Mouse (Mus musculus): ENCODE measurements around the gene Oxct2b. TPM values are rescaled to one million over a fixed set of nuclear protein-coding genes. Genes with fewer than 3 reads are reported as not detected.

Oxct2b gene
- total RNA-seq, 2 experiments from 2014 or later = not detected

Other genes with a start within 250 kb of the Oxct2b start
- gene Cap1, start 230.2 kb upstream of the Oxct2b start, total RNA-seq (2015; ENCODE audit: low replicate concordance) = 80.5 and 81.8 TPM in 2 replicates
- 71.2 and 81.2 TPM in 2 replicates for gene Cap1, start 230.2 kb upstream of the Oxct2b start, total RNA-seq (2017; ENCODE audit: low replicate concordance)
- not detected in 2 replicates for gene Mfsd2a, start 155.1 kb upstream of the Oxct2b start, total RNA-seq (2015; ENCODE audit: low replicate concordance)
- gene Mfsd2a, start 155.1 kb upstream of the Oxct2b start, total RNA-seq (2017; ENCODE audit: low replicate concordance) = not detected in 2 replicates
- not detected in 2 replicates for gene Mycl, start 120.6 kb upstream of the Oxct2b start, total RNA-seq (2015; ENCODE audit: low replicate concordance)
- gene Mycl, start 120.6 kb upstream of the Oxct2b start, total RNA-seq (2017; ENCODE audit: low replicate concordance) = not detected in 2 replicates
- gene Trit1, start 99.7 kb upstream of the Oxct2b start, total RNA-seq (2015; ENCODE audit: low replicate concordance) = 1.3 and 3.6 TPM in 2 replicates
- gene Trit1, start 99.7 kb upstream of the Oxct2b start, total RNA-seq (2017; ENCODE audit: low replicate concordance) = 6.0 and 9.9 TPM in 2 replicates
- gene Bmp8b, start 11.1 kb upstream of the Oxct2b start, total RNA-seq (2015; ENCODE audit: low replicate concordance) = 2.2 and 6.7 TPM in 2 replicates
- 0.77 TPM in 1 of 2 replicates, not detected in the other for gene Bmp8b, start 11.1 kb upstream of the Oxct2b start, total RNA-seq (2017; ENCODE audit: low replicate concordance)
- 3.8 and 6.5 TPM in 2 replicates for gene Ppie, start 23.7 kb downstream of the Oxct2b start, total RNA-seq (2015; ENCODE audit: low replicate concordance)
- 1.7 and 7.4 TPM in 2 replicates for gene Ppie, start 23.7 kb downstream of the Oxct2b start, total RNA-seq (2017; ENCODE audit: low replicate concordance)
- gene Hpcal4, start 67.0 kb downstream of the Oxct2b start, total RNA-seq (2015; ENCODE audit: low replicate concordance) = not detected in 2 replicates
- not detected in 2 replicates for gene Hpcal4, start 67.0 kb downstream of the Oxct2b start, total RNA-seq (2017; ENCODE audit: low replicate concordance)
- gene Nt5c1a, start 85.2 kb downstream of the Oxct2b start, total RNA-seq (2015; ENCODE audit: low replicate concordance) = not detected in 2 replicates
- not detected in 2 replicates for gene Nt5c1a, start 85.2 kb downstream of the Oxct2b start, total RNA-seq (2017; ENCODE audit: low replicate concordance)
- 0.72 TPM in 1 of 2 replicates, not detected in the other for gene Heyl, start 117.3 kb downstream of the Oxct2b start, total RNA-seq (2015; ENCODE audit: low replicate concordance)
- 0.13 TPM in 1 of 2 replicates, not detected in the other for gene Heyl, start 117.3 kb downstream of the Oxct2b start, total RNA-seq (2017; ENCODE audit: low replicate concordance)
- 390 and 415 TPM in 2 replicates for gene Pabpc4, start 146.1 kb downstream of the Oxct2b start, total RNA-seq (2015; ENCODE audit: low replicate concordance)
- gene Pabpc4, start 146.1 kb downstream of the Oxct2b start, total RNA-seq (2017; ENCODE audit: low replicate concordance) = 408 and 429 TPM in 2 replicates
- gene Oxct2a, start 207.4 kb downstream of the Oxct2b start, total RNA-seq (2015; ENCODE audit: low replicate concordance) = not detected in 2 replicates
- not detected in 2 replicates for gene Oxct2a, start 207.4 kb downstream of the Oxct2b start, total RNA-seq (2017; ENCODE audit: low replicate concordance)
- not detected in 2 replicates for gene Bmp8a, start 227.0 kb downstream of the Oxct2b start, total RNA-seq (2015; ENCODE audit: low replicate concordance)
- not detected in 2 replicates for gene Bmp8a, start 227.0 kb downstream of the Oxct2b start, total RNA-seq (2017; ENCODE audit: low replicate concordance)

All from erythroid progenitor cell, adult 5-6 weeks (primary cell).